Mouse (Mus musculus) liver, postnatal 0 days (tissue): ENCODE data around the gene Ankrd39. TPM values are rescaled to one million over a fixed set of nuclear protein-coding genes. Genes with fewer than 3 reads are reported as not detected.

ENCODE experiments used
- ATAC-seq: fragments of 200-750 bp; cut with Nextera tagmentation; 2 replicates; pipeline ENCODE4 v1.8.0; 2017; ENCODE audit warnings: mild to moderate bottlenecking, moderate library complexity
- DNase-seq: peaks from one replicate; pipeline ENCODE4 v3.0.0-alpha.2; 2016
- H3K27ac ChIP-seq: fragments of 300-500 bp; sonication (generic); 2 replicates; pipeline ENCODE4 v1.5.1; 2014; ENCODE audit warnings: antibody characterized with exemption, moderate library complexity, mild to moderate bottlenecking, low read depth
- H3K27me3 ChIP-seq: fragments of 300-500 bp; sonication (generic); 2 replicates; pipeline ENCODE4 v1.6.1; 2014; ENCODE audit warnings: low read length, control low read depth, mixed read lengths; ENCODE audit not compliant: insufficient read depth
- H3K36me3 ChIP-seq: fragments of 300-500 bp; sonication (generic); replicated peaks from 2 replicates; pipeline ENCODE4 v1.6.1; 2014; ENCODE audit warnings: mild to moderate bottlenecking, control low read depth, low read length, moderate library complexity, mixed read lengths; ENCODE audit not compliant: insufficient read depth
- H3K4me1 ChIP-seq: fragments of 300-500 bp; sonication (generic); 2 replicates; pipeline ENCODE4 v1.6.1; 2014; ENCODE audit warnings: antibody characterized with exemption, mild to moderate bottlenecking, control low read depth; ENCODE audit not compliant: insufficient read depth
- H3K4me2 ChIP-seq: fragments of 300-500 bp; sonication (generic); 2 replicates; pipeline ENCODE4 v1.6.1; 2014; ENCODE audit warnings: low read depth, mild to moderate bottlenecking, low read length, moderate library complexity, mixed read lengths
- H3K4me3 ChIP-seq: fragments of 300-500 bp; sonication (generic); 2 replicates; pipeline ENCODE4 v1.5.1; 2014; ENCODE audit warnings: low read depth, low read length
- H3K9ac ChIP-seq: fragments of 300-500 bp; sonication (generic); replicated peaks from 2 replicates; pipeline ENCODE4 v1.6.1; 2014; ENCODE audit warnings: mild to moderate bottlenecking, moderate library complexity
- H3K9me3 ChIP-seq: fragments of 300-500 bp; sonication (generic); 2 replicates; pipeline ENCODE4 v1.6.1; 2016; ENCODE audit warnings: mild to moderate bottlenecking, control low read depth, low read length, mixed read lengths
- CTCF ChIP-seq: sonication (generic); IDR thresholded peaks from 2 replicates; pipeline ENCODE4 v1.5.1; 2016; ENCODE audit warnings: antibody characterized with exemption, low read depth
- EP300 ChIP-seq: IDR thresholded peaks from 2 replicates; pipeline ENCODE4 v1.6.1; 2016; ENCODE audit warnings: antibody characterized with exemption, low read depth, mild to moderate bottlenecking
- WGBS: fragments of 180-500 bp; shearing (Covaris S2); extraction: QIAGEN DNeasy Blood & Tissue Kit; methylation state at CpG from one replicate; pipeline ENCODE4 v1.1.7; 2014; ENCODE audit not compliant: insufficient replicate concordance; 5-methylcytosine and 5-hydroxymethylcytosine counted together
- polyA plus RNA-seq: library from polyadenylated mRNA; unstranded; fragments of >200 nt; fragmentation: Nextera tagmentation; extraction: Ambion mirVana; gene quantifications from 2 replicates; pipeline ENCODE4 v1.2.1, GENCODE M21; 2015

Gene Ankrd39
- polyA plus RNA-seq, 1 experiment from 2014 or later, result 7.4 TPM

DNA sequence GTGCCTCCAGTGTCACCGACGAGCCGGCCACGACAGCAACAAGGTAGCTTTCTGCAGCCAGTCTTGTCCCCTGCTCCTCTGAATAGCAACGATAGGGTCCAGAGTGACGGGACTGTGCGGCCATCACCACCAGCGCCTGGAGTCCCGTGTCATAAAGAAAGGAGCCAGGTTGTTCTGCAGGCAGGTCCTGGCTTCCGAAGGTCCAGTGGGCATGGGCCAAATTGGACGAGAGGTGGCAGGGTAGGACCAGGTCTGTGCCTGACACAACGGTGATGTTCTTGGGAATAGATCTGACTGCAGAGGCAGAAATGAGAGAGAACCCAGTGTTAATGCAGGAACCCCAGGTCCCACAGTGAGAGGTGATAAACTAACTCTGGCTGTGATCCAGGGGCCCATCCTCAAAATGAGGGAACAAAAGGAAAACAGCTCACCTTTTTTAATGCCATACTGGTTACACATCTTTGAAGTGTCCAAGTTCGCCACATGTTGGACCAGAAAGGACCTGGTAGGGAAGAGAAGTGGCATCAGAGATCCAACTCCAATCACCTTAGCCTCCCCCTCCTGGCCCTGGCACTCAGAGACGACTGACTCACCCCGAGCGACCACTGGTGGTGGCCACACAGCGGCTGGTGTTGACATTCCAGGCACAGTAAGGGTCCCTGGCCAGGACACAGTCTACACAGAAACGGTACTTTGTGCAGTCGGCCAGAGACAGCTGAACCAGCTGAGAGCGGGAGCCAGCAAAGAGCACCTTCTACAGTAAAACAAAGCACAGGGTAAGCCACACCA, 3.0 kb upstream of the Ankrd39 start:
- no peak overlapping the region for H3K4me3 ChIP-seq
- peaks cover 26% of the 10 kb centered on the region for H3K36me3 ChIP-seq
- H3K4me2 ChIP-seq, result no peak overlapping the region
- no peak overlapping the region for H3K9ac ChIP-seq
- WGBS, result 80% methylated on average over 20 of the region's 20 CpGs
- H3K9me3 ChIP-seq, result no peaks in the 10 kb centered on the region
- no peak for TF ChIP-seq CTCF
- TF ChIP-seq EP300, result no peak
- no peaks in the 10 kb centered on the region for H3K27me3 ChIP-seq
- H3K27ac ChIP-seq, result no peak overlapping the region
- no peak for ATAC-seq
- H3K4me1 ChIP-seq, result peaks cover 8% of the 10 kb centered on the region; the same call in 1 of the 2 replicates
- DNase-seq, result no peak

- Histone ChIP-seq H3K4me2 (no peak overlapping the region), H3K27ac (no peak overlapping the region), H3K9ac (no peak overlapping the region), H3K9me3 (no peaks in the 10 kb centered on the region), H3K27me3 (no peaks in the 10 kb centered on the region), H3K36me3 (peaks cover 26% of the 10 kb centered on the region), H3K4me3 (no peak overlapping the region), H3K4me1 (0 out of 2 replicates have a peak, but pooled peaks cover 4% of the 10 kb centered on the region)
- 84% methylated on average over 18 of the region's 18 CpGs for WGBS
- DNase-seq (no peak), ATAC-seq (no peak)
- TF ChIP-seq CTCF (no peak), EP300 (no peak)
Measured at GRCm38 (mm10) chr1:36549491-36549890, 2.2 kb upstream of the Ankrd39 start.

DNA sequence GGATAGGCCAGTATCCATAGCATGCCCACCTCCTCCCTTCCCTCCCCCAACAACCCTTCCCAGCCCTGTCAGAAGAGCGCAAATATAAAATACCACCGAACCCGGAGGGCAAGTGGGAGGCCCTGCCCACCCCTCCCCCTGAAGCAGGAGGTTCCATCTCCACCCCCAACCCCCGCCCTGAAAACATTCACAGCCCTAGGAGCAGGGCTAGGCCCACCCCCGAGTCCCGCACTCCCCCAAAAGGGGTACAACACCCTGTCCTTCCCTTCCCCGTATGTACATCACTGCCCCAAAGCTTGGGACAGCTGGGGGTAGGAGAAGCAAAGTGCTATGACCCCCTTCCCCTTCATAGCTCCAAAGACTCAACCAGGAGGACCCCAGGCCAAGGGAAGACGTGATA, 1.5 kb upstream of the Ankrd39 start:
- Histone ChIP-seq H3K9me3 (no peaks in the 10 kb centered on the region), H3K27me3 (no peaks in the 10 kb centered on the region), H3K9ac (no peak overlapping the region), H3K4me3 (no peak overlapping the region), H3K36me3 (peaks cover 24% of the 10 kb centered on the region), H3K4me2 (no peak overlapping the region), H3K4me1 (0 out of 2 replicates have a peak, but pooled peaks cover 4% of the 10 kb centered on the region), H3K27ac (no peak overlapping the region)
- TF ChIP-seq CTCF (no peak), EP300 (no peak)
- WGBS, result 64% methylated on average over 8 of the region's 8 CpGs
- ATAC-seq, result no peak
- DNase-seq, result no peak

DNA sequence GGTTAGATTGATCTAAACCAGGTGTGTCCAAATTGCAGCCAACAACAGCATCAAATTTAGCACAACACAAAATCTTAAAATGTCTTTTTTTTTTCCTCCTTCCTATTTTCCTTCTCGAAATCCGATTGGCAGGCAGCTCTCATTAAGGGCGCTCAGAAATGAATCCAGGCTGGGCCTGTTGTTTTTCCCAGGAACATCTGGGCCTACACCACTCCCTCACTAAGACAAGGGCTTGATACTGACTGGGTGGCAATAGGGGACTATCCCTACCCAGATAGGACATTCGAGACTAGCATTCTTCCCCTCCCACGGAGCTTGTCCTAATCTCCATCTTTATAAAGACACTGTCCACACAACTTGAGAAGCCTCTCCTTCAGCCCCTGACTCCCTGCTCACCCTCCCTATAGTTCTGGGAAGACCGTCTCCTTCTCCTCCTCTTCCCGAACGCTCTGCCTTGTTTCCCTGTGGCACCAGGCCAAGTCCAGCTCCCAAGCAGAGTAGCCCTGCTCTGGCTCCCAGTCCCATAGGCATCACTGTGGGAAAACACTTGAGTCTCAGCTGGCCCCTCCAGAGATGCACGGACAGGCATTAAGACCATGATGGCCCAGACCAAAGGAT, 845 bp upstream of the Ankrd39 start:
- Histone ChIP-seq H3K36me3 (peaks cover 20% of the 10 kb centered on the region), H3K27ac (no peak overlapping the region), H3K27me3 (no peaks in the 10 kb centered on the region), H3K9me3 (no peaks in the 10 kb centered on the region), H3K4me1 (0 out of 2 replicates have a peak, but pooled peaks cover 4% of the 10 kb centered on the region), H3K4me3 (no peak overlapping the region), H3K4me2 (no peak overlapping the region), H3K9ac (no peak overlapping the region)
- ATAC-seq, result no peak
- TF ChIP-seq EP300, result no peak
- TF ChIP-seq CTCF, result no peak
- 73% methylated on average over 9 of the region's 9 CpGs for WGBS
- DNase-seq, result no peak

- WGBS, result 66% methylated on average over 19 of the region's 19 CpGs
- H3K4me2 ChIP-seq, result peak overlapping the region; percentile 82
- H3K4me1 ChIP-seq, result 0 out of 2 replicates have a peak, but pooled peaks cover 4% of the 10 kb centered on the region
- H3K9ac ChIP-seq, result 0 out of 2 replicates have a peak overlapping the region, but pooled peaks have one; percentile 65
- ATAC-seq (no peak), DNase-seq (no peak)
- H3K4me3 ChIP-seq, result peak overlapping the region; percentile 71
- TF ChIP-seq EP300, result no peak
- 0 out of 2 replicates have a peak, but pooled peaks have one; percentile 18 for TF ChIP-seq CTCF
- H3K36me3 ChIP-seq, result peaks cover 14% of the 10 kb centered on the region
- H3K27ac ChIP-seq, result peak overlapping the region; percentile 16; the same call in 1 of the 2 replicates
- H3K9me3 ChIP-seq, result no peaks in the 10 kb centered on the region
- no peaks in the 10 kb centered on the region for H3K27me3 ChIP-seq
Measured at GRCm38 (mm10) chr1:36545845-36546600, 1.2 kb downstream of the Ankrd39 start.

DNA sequence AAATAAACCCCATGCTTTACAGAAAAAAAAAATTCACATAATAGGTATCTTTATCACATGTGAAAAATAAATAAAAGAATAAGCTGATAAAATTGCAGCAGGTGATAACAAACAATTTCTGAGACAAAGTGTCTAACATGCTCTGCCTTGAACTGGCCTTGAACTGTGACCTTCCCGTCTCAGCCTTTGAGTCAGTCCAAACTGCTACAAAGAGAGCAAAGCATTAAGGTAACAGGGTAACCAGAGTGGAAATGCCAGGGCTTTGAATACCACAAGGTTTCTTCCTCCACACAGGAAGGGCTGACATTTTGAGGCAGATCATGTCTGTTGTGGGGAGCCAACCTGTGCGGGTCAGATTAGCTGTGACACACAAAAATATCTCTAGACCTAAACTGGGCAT, 1.9 kb downstream of the Ankrd39 start:
- Histone ChIP-seq H3K4me3 (no peak overlapping the region), H3K36me3 (peaks cover 12% of the 10 kb centered on the region), H3K27ac (peak overlapping the region; percentile 16; the same call in 1 of the 2 replicates), H3K4me2 (no peak overlapping the region), H3K27me3 (no peaks in the 10 kb centered on the region), H3K9me3 (no peaks in the 10 kb centered on the region), H3K4me1 (0 out of 2 replicates have a peak, but pooled peaks cover 4% of the 10 kb centered on the region), H3K9ac (no peak overlapping the region)
- WGBS, result 56% methylated on average over 2 of the region's 2 CpGs
- DNase-seq (no peak), ATAC-seq (no peak)
- no peak for TF ChIP-seq CTCF
- no peak for TF ChIP-seq EP300
